Mouse (Mus musculus) liver, postnatal 0 days (tissue): ENCODE results near the gene Foxr1.

Source experiments
- CTCF ChIP-seq: sonication (generic); IDR thresholded peaks from 2 replicates; pipeline ENCODE4 v1.5.1; 2016; ENCODE audit warnings: antibody characterized with exemption, low read depth
- EP300 ChIP-seq: IDR thresholded peaks from 2 replicates; pipeline ENCODE4 v1.6.1; 2016; ENCODE audit warnings: antibody characterized with exemption, low read depth, mild to moderate bottlenecking

DNA sequence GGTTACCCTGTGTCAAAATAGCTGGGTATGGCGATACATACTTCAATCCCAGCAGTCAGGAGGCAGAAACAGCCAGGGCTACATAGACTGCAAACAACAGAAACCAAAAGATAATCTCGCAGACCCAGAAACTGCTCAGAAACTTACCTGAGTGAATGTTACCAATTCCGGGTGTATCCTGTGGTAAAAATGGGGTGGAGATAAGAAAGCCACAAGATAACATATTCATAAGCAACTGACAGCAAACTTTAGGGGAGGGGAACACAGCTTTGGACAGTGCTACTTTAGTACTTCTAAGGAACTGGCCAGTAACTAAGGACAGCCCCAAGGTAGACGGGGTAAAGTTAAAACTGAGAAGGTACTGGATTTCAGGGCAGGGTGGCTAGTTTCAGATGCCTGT is 28.6 kb downstream of the Foxr1 start:
- TF ChIP-seq CTCF: no peak
- TF ChIP-seq EP300: no peak
